Comparison of ENCODE assay signal across 25 mouse cellular contexts in genomic region chr6:145630269-145630668, GRCm38 (mm10). TPM values are rescaled to one million over a fixed set of nuclear protein-coding genes. Genes with fewer than 3 reads are reported as not detected.
A peak's percentile ranks its signal among the peaks of the same experiment; 100 is the strongest.
DNase-seq lines count a peak whose midpoint lies in the region; TF ChIP-seq lines count a peak whose summit lies in the region.
"Had no signal": no experiment of that assay in that cellular context is flagged by ENCODE, and none has a peak within 500 bp of the region (broad histone marks: within the 10 kb centered on the region; RNA-seq: fewer than 3 reads in every experiment).

No protein-coding gene starts in this region.

- H3K4me1 ChIP-seq in kidney, adult 2 months (ENCODE audit: control insufficient read depth, insufficient read depth, low read length), result no peaks in the 10 kb centered on the region
- H3K4me1 ChIP-seq: embryonic facial prominence, embryonic 13.5 days; intestine, embryonic 15.5 days; midbrain, embryonic 10.5 days had no signal

- H3K27ac ChIP-seq in kidney, adult 2 months (ENCODE audit: insufficient read depth, low read depth, low read length), result no peak overlapping the region
- H3K27ac ChIP-seq: embryonic facial prominence, embryonic 13.5 days; heart, adult 2 months; hindbrain, embryonic 15.5 days; intestine, embryonic 15.5 days; layer of hippocampus, adult 2 months; limb, embryonic 10.5 days; macrophage; midbrain, embryonic 10.5 days had no signal

- no peak for TF ChIP-seq CTCF in kidney, adult 2 months (conservative IDR thresholded peaks at IDR 0.05; ENCODE audit: insufficient read depth, insufficient read length, low read depth, low read length)

- H3K36me3 ChIP-seq in kidney, adult 2 months (ENCODE audit: control insufficient read depth, insufficient read depth, low read length), result no peaks in the 10 kb centered on the region
- H3K36me3 ChIP-seq: embryonic facial prominence, embryonic 13.5 days; G1E; hindbrain, embryonic 15.5 days; intestine, embryonic 15.5 days; limb, embryonic 10.5 days; midbrain, embryonic 10.5 days had no signal

- 30% methylated on average over 6 of the region's 6 CpGs for WGBS in kidney, adult 2 months

- no peaks in the 10 kb centered on the region for H3K27me3 ChIP-seq in kidney, adult 2 months (replicated peaks; ENCODE audit: control insufficient read depth, insufficient read depth, low read length)
- H3K27me3 ChIP-seq: embryonic facial prominence, embryonic 13.5 days; hindbrain, embryonic 15.5 days; intestine, embryonic 15.5 days had no signal

- DNase-seq in cerebellum, postnatal 10 days, result peak; percentile 23 to 38
- no peak for DNase-seq in cerebellum, postnatal 25 days
- DNase-seq in kidney, adult 2 months, result peak; percentile 36
- DNase-seq in kidney, postnatal 14 days, result no peak
- peak; percentile 16 to 63 for DNase-seq in kidney, postnatal 36 days
- peak; percentile 39 for DNase-seq in lung, postnatal 14 days
- DNase-seq in retina, embryonic 14.5 days (ENCODE audit: low spot score), result no peak
- DNase-seq in left cerebral cortex, adult 18-20 months (ENCODE audit: low spot score in 2 of 2), result no peak
- DNase-seq: adrenal gland, adult 2 months; cerebellum, adult 9-11 months; gastrocnemius, postnatal 14 days; thymus, postnatal 14 days had no signal

- no peak overlapping the region for H3K4me3 ChIP-seq in kidney, adult 2 months (ENCODE audit: insufficient read depth, low read depth, low read length)
- H3K4me3 ChIP-seq: embryonic facial prominence, embryonic 13.5 days; heart, adult 2 months; hindbrain, embryonic 15.5 days; intestine, embryonic 15.5 days; layer of hippocampus, adult 2 months; limb, embryonic 10.5 days; midbrain, embryonic 10.5 days had no signal

- TF ChIP-seq POLR2A in kidney, adult 2 months (IDR thresholded peaks at IDR 0.05; ENCODE audit: low read depth, low read length), result no peak

RNA-seq across cellular contexts. Expression of gene Tuba3b, which starts 14.7 kb away (rescaled TPM):
- polyA plus RNA-seq in kidney, adult 2 months (2012; rRNA removed), result 0.17 and 0.58 TPM in 2 replicates
- total RNA-seq in left cerebral cortex, adult 18-20 months (2021), result not detected
- total RNA-seq: adrenal gland, adult 2 months; G1E; gastrocnemius, postnatal 14 days; layer of hippocampus, adult 2 months; left cerebral cortex, adult 8-10 months had no signal
- polyA plus RNA-seq: adrenal gland, adult 2 months; embryonic facial prominence, embryonic 13.5 days; forebrain, embryonic 14.5 days; G1E; hindbrain, embryonic 15.5 days; intestine, embryonic 15.5 days; limb, embryonic 10.5 days; macrophage; midbrain, embryonic 10.5 days; neural tube, embryonic 11.5 days had no signal

RNA-seq across cellular contexts. Expression of gene Lmntd1, which starts 16.1 kb away (rescaled TPM):
- 0.34 and 0.37 TPM in 2 replicates for polyA plus RNA-seq in kidney, adult 2 months (2012; rRNA removed)
- 1 to 10 TPM; 1.8 to 2.1 TPM for total RNA-seq in left cerebral cortex, adult 18-20 months (2021)
- polyA plus RNA-seq: G1E; liver, embryonic 11.5 days; macrophage had no signal

Comparison
In these comparisons a context has a peak if more than half of its experiments do, and no peak if none do; other contexts are left out.
1. DNase-seq: peak in cerebellum, postnatal 10 days (2 of 2), kidney, adult 2 months (single experiment), kidney, postnatal 36 days (2 of 2) and lung, postnatal 14 days (single experiment); none in cerebellum, postnatal 25 days (0 of 2), kidney, postnatal 14 days (single experiment), retina, embryonic 14.5 days (single experiment) and left cerebral cortex, adult 18-20 months (0 of 2).